Mouse (Mus musculus) cortical plate, adult 2 months (tissue): ENCODE data around the gene Gmppa.

Experiments used
- CTCF ChIP-seq: fragments of 200-500 bp; IDR thresholded peaks from 2 replicates; pipeline ENCODE4 v1.5.1; 2011; ENCODE audit warnings: mild to moderate bottlenecking, control low read depth, low read length; ENCODE audit not compliant: insufficient read depth; ENCODE audit errors: extremely low read depth
- POLR2A ChIP-seq: fragments of 200-500 bp; IDR thresholded peaks from 2 replicates; pipeline ENCODE4 v1.6.1; 2011; ENCODE audit warnings: mild to moderate bottlenecking, low read length, control low read depth; ENCODE audit not compliant: insufficient read depth; ENCODE audit errors: extremely low read depth

GRCm38 (mm10) chr1:75442811-75443210, 7.1 kb downstream of the Gmppa start:
- TF ChIP-seq CTCF (no peak), POLR2A (no peak)
